Mouse (Mus musculus): ENCODE measurements around the gene Cdkl1. TPM values are rescaled to one million over a fixed set of nuclear protein-coding genes. Genes with fewer than 3 reads are reported as not detected.

Gene Cdkl1
- polyA plus RNA-seq, 1 experiment from 2014 or later: 5.0 TPM

DNA sequence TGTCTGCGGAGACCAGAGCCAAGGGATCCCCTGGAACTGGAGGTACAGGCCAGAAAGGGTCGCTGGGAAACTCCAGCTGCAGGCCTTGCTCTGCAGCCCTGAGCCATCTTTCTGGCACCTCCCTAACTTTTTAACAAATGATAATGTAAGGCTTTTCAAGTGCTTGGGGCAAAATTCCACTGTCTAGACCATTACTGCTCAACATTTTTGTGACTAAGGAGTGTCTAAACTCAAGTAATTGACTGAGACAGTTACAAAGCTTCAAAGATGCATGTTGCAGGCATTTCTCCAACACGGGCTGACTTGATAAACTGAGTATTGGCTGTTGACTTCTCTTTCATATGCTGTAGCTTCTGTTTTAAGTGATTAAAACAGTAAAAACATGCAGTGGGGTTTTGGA, 18.4 kb upstream of the Cdkl1 start:
- Histone ChIP-seq H3K4me1 (replicated peaks) (peaks cover 34% of the 10 kb centered on the region), H3K36me3 (peaks cover 61% of the 10 kb centered on the region), H3K9ac (no peak overlapping the region), H3K27ac (ENCODE audit: poor library complexity, severe bottlenecking) (no peak overlapping the region), H3K4me3 (no peak overlapping the region), H3K4me2 (no peak overlapping the region), H3K27me3 (replicated peaks) (no peaks in the 10 kb centered on the region), H3K9me3 (replicated peaks) (no peaks in the 10 kb centered on the region)
- no peak for ATAC-seq (ENCODE audit: insufficient number of reproducible peaks, low FRiP score)
- WGBS: 70% methylated on average over 3 of the region's 3 CpGs

DNA sequence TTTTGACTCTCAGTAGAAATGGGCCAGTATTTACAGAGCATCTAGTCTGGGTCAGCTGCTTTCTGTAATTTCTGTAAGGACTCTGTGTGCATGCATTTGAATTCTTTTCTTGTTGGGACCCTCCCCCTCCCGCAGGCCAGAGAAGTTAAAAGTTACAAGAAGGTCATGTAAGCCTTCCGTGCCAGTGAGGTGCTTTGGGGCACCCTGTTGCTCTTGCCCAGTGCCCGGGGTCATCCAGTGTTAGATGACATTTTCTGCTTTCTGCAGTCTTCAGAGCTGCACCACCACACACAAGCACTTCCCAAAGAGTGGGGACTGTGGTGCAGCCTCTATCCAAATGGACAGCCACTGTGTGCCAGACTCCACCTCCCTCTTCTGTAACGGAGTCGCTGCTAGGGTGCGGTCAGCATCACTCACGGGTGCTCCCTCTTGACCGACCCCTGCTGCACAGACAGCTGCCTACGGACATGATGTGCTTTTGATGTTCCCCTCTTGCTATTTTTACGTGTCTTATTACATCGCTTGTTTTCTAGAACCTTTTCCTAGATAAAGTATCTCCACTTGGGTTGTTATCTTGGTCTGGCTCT, 16.4 kb upstream of the Cdkl1 start:
- Histone ChIP-seq H3K27me3 (replicated peaks) (no peaks in the 10 kb centered on the region), H3K4me3 (no peak overlapping the region), H3K4me1 (replicated peaks) (peaks cover 15% of the 10 kb centered on the region), H3K4me2 (peak overlapping the region; percentile 25; the same call in 1 of the 2 replicates), H3K9ac (no peak overlapping the region), H3K9me3 (replicated peaks) (no peaks in the 10 kb centered on the region), H3K27ac (ENCODE audit: poor library complexity, severe bottlenecking) (peak overlapping the region; percentile 20), H3K36me3 (peaks cover 62% of the 10 kb centered on the region)
- ATAC-seq (ENCODE audit: insufficient number of reproducible peaks, low FRiP score): no peak
- 32% methylated on average over 11 of the region's 11 CpGs for WGBS

DNA sequence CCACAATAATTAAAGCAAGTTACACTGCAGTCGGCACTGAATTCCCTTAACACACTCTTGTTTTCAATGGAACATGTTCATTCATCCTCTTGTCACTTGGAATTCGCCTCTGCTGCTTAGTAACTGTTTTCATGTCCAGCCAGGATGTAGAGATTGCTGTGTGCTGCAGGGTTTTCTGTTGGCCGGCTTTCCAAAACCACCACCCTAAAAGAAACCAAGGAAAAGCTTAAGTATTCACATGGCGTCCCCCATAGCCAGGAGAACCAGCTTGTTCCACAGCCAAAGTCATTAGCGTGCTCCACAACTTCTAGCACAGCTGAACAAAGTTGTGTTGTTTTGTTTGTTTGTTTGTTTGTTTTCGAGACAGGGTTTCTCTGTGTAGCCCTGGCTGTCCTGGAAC, 14.1 kb upstream of the Cdkl1 start:
- H3K4me1 ChIP-seq (replicated peaks): peaks cover 13% of the 10 kb centered on the region
- H3K4me2 ChIP-seq: no peak overlapping the region
- H3K9me3 ChIP-seq (replicated peaks): no peaks in the 10 kb centered on the region
- H3K4me3 ChIP-seq: no peak overlapping the region
- H3K36me3 ChIP-seq: peaks cover 51% of the 10 kb centered on the region
- 85% methylated on average over 6 of the region's 6 CpGs for WGBS
- ATAC-seq (ENCODE audit: insufficient number of reproducible peaks, low FRiP score): no peak
- H3K27me3 ChIP-seq (replicated peaks): no peaks in the 10 kb centered on the region
- no peak overlapping the region for H3K27ac ChIP-seq (ENCODE audit: poor library complexity, severe bottlenecking)
- no peak overlapping the region for H3K9ac ChIP-seq

DNA sequence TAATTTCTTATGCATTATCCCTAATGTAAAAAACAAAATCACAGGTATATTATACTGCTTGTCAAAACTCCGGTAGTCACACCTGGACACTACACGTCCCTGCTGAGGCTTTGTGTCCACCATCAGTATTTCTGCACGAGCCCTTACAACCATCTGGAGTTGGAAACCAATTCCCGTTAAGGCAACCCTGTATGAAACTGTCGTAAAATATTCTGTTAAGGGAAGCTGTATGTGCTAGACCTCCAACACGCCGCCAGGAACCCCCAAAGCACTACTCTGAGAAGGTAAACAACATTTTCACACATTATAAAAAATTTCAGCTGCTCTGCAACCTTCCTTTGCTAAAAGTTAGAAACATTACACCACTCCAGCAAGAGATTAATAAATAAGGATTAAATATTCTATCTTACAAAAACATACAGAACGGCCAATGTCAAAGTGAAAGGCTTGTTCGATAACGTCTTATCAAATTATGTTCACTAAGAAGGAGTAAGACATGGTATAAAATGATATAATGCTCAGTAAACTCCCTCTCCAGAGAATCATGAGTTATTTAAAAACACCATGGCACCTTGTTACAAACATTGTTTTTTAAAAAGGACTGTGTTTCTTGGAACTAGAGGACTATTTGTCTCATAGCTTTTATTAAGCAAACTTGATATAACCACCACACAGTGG, 13.5 kb upstream of the Cdkl1 start:
- Histone ChIP-seq H3K4me2 (no peak overlapping the region), H3K36me3 (peaks cover 48% of the 10 kb centered on the region), H3K27me3 (replicated peaks) (no peaks in the 10 kb centered on the region), H3K9me3 (replicated peaks) (no peaks in the 10 kb centered on the region), H3K4me3 (no peak overlapping the region), H3K27ac (ENCODE audit: poor library complexity, severe bottlenecking) (no peak overlapping the region), H3K9ac (no peak overlapping the region), H3K4me1 (replicated peaks) (peaks cover 13% of the 10 kb centered on the region)
- 90% methylated on average over 10 of the region's 10 CpGs for WGBS
- ATAC-seq (ENCODE audit: insufficient number of reproducible peaks, low FRiP score): no peak

DNA sequence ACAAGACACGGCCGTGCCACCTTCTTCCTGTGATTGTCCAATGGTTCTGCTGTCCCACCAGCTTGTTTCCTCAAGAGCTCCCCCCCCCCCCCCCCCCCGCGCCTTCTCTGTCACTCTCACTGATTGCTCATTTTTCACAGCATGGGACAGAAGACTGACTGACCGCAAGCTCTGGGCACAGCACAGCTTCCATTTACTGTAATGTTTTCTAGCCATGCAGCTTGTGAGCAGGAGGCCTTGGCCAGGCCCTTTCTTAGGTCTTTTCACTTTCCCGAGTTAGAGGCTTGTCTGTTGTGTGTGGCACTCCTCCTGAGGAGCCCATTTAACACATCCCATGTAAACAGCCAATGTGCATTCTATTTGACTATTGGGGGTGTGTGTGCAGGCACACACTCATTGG, 12.1 kb upstream of the Cdkl1 start:
- 87% methylated on average over 4 of the region's 6 CpGs for WGBS
- no peak overlapping the region for H3K4me3 ChIP-seq
- no peak overlapping the region for H3K4me2 ChIP-seq
- no peaks in the 10 kb centered on the region for H3K27me3 ChIP-seq (replicated peaks)
- no peaks in the 10 kb centered on the region for H3K9me3 ChIP-seq (replicated peaks)
- no peak overlapping the region for H3K9ac ChIP-seq
- ATAC-seq (ENCODE audit: insufficient number of reproducible peaks, low FRiP score): no peak
- peaks cover 8% of the 10 kb centered on the region for H3K4me1 ChIP-seq (replicated peaks)
- no peak overlapping the region for H3K27ac ChIP-seq (ENCODE audit: poor library complexity, severe bottlenecking)
- peaks cover 42% of the 10 kb centered on the region for H3K36me3 ChIP-seq

DNA sequence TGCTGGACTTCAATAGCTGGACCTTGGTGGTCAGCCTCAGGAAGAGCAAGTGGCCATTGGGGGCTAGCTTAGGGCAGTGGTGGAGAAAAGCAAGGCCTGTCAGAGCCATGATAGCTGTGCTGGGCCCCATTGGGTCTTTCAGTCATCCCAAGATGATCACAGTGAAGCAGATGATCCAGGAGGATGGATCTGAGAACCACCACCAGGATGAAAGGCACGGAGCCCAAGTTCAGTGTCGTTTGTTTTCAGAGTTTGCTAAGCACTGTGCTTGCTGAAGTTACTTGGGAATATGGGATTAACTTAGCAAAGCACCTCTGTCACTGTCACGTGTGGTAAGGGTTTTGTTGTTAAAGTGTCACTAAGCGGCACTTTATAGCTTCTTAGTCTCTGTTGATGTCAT, 9.5 kb upstream of the Cdkl1 start:
- Histone ChIP-seq H3K4me1 (replicated peaks) (no peaks in the 10 kb centered on the region), H3K27me3 (replicated peaks) (no peaks in the 10 kb centered on the region), H3K4me3 (no peak overlapping the region), H3K9ac (no peak overlapping the region), H3K9me3 (replicated peaks) (no peaks in the 10 kb centered on the region), H3K27ac (ENCODE audit: poor library complexity, severe bottlenecking) (no peak overlapping the region), H3K4me2 (no peak overlapping the region), H3K36me3 (peaks cover 25% of the 10 kb centered on the region)
- 88% methylated on average over 4 of the region's 4 CpGs for WGBS
- no peak for ATAC-seq (ENCODE audit: insufficient number of reproducible peaks, low FRiP score)

DNA sequence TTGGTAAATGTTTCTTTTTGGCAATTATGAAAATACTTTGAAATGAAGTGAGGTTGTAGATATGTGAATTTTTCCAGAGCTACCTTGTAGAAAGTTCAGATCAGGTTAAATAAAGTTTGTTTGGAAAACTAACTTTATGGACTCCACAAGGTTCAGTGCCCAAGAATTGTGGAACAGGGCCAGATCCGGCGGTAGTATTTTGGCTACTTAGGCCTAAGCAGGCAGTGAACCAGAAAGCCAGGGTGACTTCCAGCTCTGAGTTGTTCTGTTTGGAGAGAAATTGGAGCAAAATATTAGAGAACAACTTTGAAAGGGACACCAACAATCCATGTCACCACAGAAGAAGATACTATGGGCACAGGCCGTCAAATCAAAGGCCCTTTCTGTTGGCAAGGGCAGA, 5.2 kb upstream of the Cdkl1 start:
- Histone ChIP-seq H3K4me2 (no peak overlapping the region), H3K4me1 (replicated peaks) (no peaks in the 10 kb centered on the region; the same call in 1 of the 2 replicates), H3K27me3 (replicated peaks) (peaks cover 4% of the 10 kb centered on the region; the same call in 1 of the 2 replicates), H3K9me3 (replicated peaks) (no peaks in the 10 kb centered on the region), H3K4me3 (no peak overlapping the region), H3K9ac (no peak overlapping the region), H3K27ac (ENCODE audit: poor library complexity, severe bottlenecking) (no peak overlapping the region), H3K36me3 (no peaks in the 10 kb centered on the region)
- WGBS: 91% methylated on average over 3 of the region's 3 CpGs
- no peak for ATAC-seq (ENCODE audit: insufficient number of reproducible peaks, low FRiP score)

DNA sequence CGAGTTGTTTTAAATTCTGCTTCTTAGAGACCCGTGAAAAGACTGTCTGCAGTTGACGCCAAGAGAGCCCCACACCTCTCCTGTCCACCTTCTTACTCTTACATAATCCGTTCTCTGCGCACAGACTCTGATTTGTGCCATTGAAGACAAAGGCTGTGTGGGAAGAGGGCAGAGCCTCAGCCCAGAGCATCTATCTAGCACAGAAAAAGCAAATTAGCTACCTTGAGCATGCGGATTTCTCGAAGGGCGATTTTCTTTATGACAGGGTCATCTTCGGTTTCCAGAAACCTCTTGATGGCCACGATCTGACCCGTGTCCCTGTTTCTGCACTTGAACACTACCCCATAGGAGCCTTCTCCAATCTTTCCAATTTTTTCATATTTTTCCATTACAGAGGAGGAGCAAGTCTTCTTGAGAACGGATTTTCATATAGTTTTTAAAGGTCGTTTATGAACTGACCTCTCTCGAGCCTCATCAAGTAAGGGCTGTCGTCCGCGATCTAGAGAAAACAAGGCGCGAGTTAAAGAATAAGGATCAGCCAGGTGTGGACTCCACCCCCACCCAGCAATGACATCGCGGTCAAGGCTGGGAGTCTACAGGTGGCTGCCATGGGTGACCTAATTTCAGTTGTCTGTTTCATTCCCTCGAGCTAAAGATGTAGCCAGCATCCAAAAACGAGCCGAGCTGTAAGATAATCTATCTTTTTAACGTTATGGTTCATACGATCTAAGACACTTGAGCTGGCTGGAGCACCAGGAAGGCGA, 1.1 kb downstream of the Cdkl1 start:
- no peak for ATAC-seq (ENCODE audit: insufficient number of reproducible peaks, low FRiP score)
- H3K36me3 ChIP-seq: no peaks in the 10 kb centered on the region
- H3K27ac ChIP-seq (ENCODE audit: poor library complexity, severe bottlenecking): no peak overlapping the region
- peak overlapping the region; percentile 64 for H3K9ac ChIP-seq
- peaks cover 4% of the 10 kb centered on the region for H3K27me3 ChIP-seq (replicated peaks)
- no peaks in the 10 kb centered on the region for H3K9me3 ChIP-seq (replicated peaks)
- H3K4me1 ChIP-seq (replicated peaks): peaks cover 5% of the 10 kb centered on the region; the same call in 1 of the 2 replicates
- peak overlapping the region; percentile 56 for H3K4me3 ChIP-seq
- 36% methylated on average over 27 of the region's 27 CpGs for WGBS
- H3K4me2 ChIP-seq: peak overlapping the region; percentile 98

DNA sequence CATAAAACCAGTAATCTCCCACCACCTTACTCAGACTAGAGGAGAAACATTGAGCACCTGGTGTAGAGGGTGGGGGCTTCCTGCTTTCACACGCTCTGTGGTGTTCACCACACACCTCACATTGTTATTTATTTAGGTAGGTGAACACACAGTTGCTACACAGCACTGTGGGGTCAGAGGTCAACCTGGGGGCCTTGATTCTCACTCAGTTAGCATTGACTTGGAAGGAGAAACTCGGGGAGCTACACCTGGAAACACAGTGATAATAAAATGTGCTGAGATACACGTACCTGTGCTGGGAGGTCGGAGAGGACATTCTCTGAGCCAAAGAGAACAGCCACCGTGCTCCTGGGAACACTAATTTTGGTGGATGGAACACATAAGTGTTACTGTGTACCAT, 2.7 kb downstream of the Cdkl1 start:
- H3K4me1 ChIP-seq (replicated peaks): peaks cover 11% of the 10 kb centered on the region; the same call in 1 of the 2 replicates
- no peaks in the 10 kb centered on the region for H3K9me3 ChIP-seq (replicated peaks)
- 79% methylated on average over 5 of the region's 5 CpGs for WGBS
- H3K4me3 ChIP-seq: no peak overlapping the region
- H3K9ac ChIP-seq: no peak overlapping the region
- peaks cover 4% of the 10 kb centered on the region for H3K27me3 ChIP-seq (replicated peaks)
- no peaks in the 10 kb centered on the region for H3K36me3 ChIP-seq
- no peak overlapping the region for H3K27ac ChIP-seq (ENCODE audit: poor library complexity, severe bottlenecking)
- ATAC-seq (ENCODE audit: insufficient number of reproducible peaks, low FRiP score): no peak
- H3K4me2 ChIP-seq: no peak overlapping the region

DNA sequence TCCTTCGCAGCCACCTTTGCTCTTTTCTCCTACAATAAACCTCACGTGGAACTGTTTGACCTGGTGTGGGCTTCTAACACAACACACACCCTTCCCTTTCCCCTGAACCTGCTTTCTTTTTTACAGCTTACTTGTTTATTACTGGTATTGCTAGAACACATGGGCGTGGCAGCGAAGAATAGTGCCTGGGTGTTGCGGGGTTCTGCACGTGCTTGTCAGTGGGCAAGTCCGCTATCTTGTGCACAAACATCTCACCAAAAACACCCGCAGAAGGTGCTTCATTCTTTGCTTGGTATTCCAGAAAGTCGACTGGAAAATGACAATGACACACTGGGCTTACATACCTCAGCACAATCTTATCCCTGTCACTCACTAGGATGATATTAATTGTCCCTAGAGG, 5.6 kb downstream of the Cdkl1 start:
- WGBS: 81% methylated on average over 9 of the region's 9 CpGs
- H3K4me1 ChIP-seq (replicated peaks): peaks cover 23% of the 10 kb centered on the region
- no peak overlapping the region for H3K27ac ChIP-seq (ENCODE audit: poor library complexity, severe bottlenecking)
- ATAC-seq (ENCODE audit: insufficient number of reproducible peaks, low FRiP score): no peak
- no peak overlapping the region for H3K4me3 ChIP-seq
- H3K4me2 ChIP-seq: no peak overlapping the region
- H3K9ac ChIP-seq: no peak overlapping the region
- H3K36me3 ChIP-seq: no peaks in the 10 kb centered on the region
- H3K27me3 ChIP-seq (replicated peaks): no peaks in the 10 kb centered on the region; the same call in 1 of the 2 replicates
- no peaks in the 10 kb centered on the region for H3K9me3 ChIP-seq (replicated peaks)

DNA sequence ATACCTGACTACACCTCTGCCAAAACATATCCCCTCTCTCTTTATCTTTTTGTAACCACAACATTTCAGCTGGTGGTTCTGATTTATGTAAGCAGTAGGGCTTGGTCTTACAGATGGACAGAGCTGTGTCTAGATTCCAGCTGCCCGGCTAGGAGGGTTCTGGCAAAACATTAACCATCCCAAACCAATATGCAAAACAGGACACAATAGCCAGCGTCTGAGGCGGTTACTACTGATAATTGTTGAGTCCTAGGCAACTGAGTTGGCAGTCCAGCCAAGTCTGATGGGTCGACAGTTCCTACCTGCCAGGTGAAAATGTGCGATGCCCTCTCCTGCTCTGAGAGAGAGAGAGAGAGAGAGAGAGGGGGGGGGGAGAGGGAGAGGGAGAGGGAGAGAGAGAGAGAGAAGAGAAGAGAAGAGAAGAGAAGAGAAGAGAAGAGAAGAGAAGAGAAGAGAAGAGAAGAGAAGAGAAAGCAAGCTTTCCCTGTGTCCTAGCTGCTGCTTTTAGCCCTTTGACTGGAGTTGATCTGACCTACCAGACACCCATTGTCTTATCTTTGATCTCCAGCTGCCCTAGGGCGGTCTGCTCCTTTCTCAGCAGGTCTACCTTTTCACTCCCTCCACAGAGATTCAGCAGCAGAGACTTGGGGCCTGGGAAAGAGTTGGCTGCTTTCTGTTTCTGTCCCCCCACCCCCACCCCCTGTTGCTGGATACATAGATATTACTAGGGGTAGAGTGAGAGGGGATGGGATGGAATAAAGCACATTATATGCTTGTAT, 7.6 kb downstream of the Cdkl1 start:
- no peaks in the 10 kb centered on the region for H3K27me3 ChIP-seq (replicated peaks)
- H3K27ac ChIP-seq (ENCODE audit: poor library complexity, severe bottlenecking): peak overlapping the region; percentile 10
- ATAC-seq (ENCODE audit: insufficient number of reproducible peaks, low FRiP score): peak; percentile 89
- no peak overlapping the region for H3K4me3 ChIP-seq
- no peaks in the 10 kb centered on the region for H3K36me3 ChIP-seq
- H3K9ac ChIP-seq: no peak overlapping the region
- no peaks in the 10 kb centered on the region for H3K9me3 ChIP-seq (replicated peaks)
- 52% methylated on average over 6 of the region's 6 CpGs for WGBS
- 0 out of 2 replicates have a peak overlapping the region, but pooled peaks have one; percentile 2 for H3K4me2 ChIP-seq
- peaks cover 23% of the 10 kb centered on the region for H3K4me1 ChIP-seq (replicated peaks)
